Mouse (Mus musculus): ENCODE measurements around the gene Prcd. TPM values are rescaled to one million over a fixed set of nuclear protein-coding genes. Genes with fewer than 3 reads are reported as not detected.

Prcd gene
- polyA plus RNA-seq, 1 experiment from 2014 or later, result 1.6 TPM

Other genes starting within 250 kb of the Prcd start
- gene Rnf157, start 240.5 kb upstream of the Prcd start, polyA plus RNA-seq (2015; fragmentation: Nextera tagmentation; extraction: Ambion mirVana), result 5.2 TPM in 2 replicates
- gene Ubald2, start 219.4 kb upstream of the Prcd start, polyA plus RNA-seq (2015; fragmentation: Nextera tagmentation; extraction: Ambion mirVana), result 30.2 and 34.8 TPM in 2 replicates
- gene Qrich2, start 187.3 kb upstream of the Prcd start, polyA plus RNA-seq (2015; fragmentation: Nextera tagmentation; extraction: Ambion mirVana), result 0.20 and 0.53 TPM in 2 replicates
- 190 and 195 TPM in 2 replicates for gene Prpsap1, start 159.3 kb upstream of the Prcd start, polyA plus RNA-seq (2015; fragmentation: Nextera tagmentation; extraction: Ambion mirVana)
- gene Sphk1, start 122.6 kb upstream of the Prcd start, polyA plus RNA-seq (2015; fragmentation: Nextera tagmentation; extraction: Ambion mirVana), result 12.4 and 15.3 TPM in 2 replicates
- 4.8 and 5.1 TPM in 2 replicates for gene Ube2o, start 72.1 kb upstream of the Prcd start, polyA plus RNA-seq (2015; fragmentation: Nextera tagmentation; extraction: Ambion mirVana)
- gene Aanat, start 67.1 kb upstream of the Prcd start, polyA plus RNA-seq (2015; fragmentation: Nextera tagmentation; extraction: Ambion mirVana), result not detected in 2 replicates
- 8.2 and 9.3 TPM in 2 replicates for gene Rhbdf2, start 26.5 kb upstream of the Prcd start, polyA plus RNA-seq (2015; fragmentation: Nextera tagmentation; extraction: Ambion mirVana)
- gene Cygb, start 779 bp downstream of the Prcd start, polyA plus RNA-seq (2015; fragmentation: Nextera tagmentation; extraction: Ambion mirVana), result 19.6 and 24.8 TPM in 2 replicates
- not detected in 2 replicates for gene St6galnac1, start 122.0 kb downstream of the Prcd start, polyA plus RNA-seq (2015; fragmentation: Nextera tagmentation; extraction: Ambion mirVana)
- gene Mxra7, start 174.5 kb downstream of the Prcd start, polyA plus RNA-seq (2015; fragmentation: Nextera tagmentation; extraction: Ambion mirVana), result 12.1 and 15.7 TPM in 2 replicates
- 51.9 and 58.9 TPM in 2 replicates for gene Mettl23, start 189.7 kb downstream of the Prcd start, polyA plus RNA-seq (2015; fragmentation: Nextera tagmentation; extraction: Ambion mirVana)
- 68.8 and 69.1 TPM in 2 replicates for gene Jmjd6, start 189.9 kb downstream of the Prcd start, polyA plus RNA-seq (2015; fragmentation: Nextera tagmentation; extraction: Ambion mirVana)
- 33.3 and 43.7 TPM in 2 replicates for gene Mfsd11, start 198.9 kb downstream of the Prcd start, polyA plus RNA-seq (2015; fragmentation: Nextera tagmentation; extraction: Ambion mirVana)
- gene Srsf2, start 199.6 kb downstream of the Prcd start, polyA plus RNA-seq (2015; fragmentation: Nextera tagmentation; extraction: Ambion mirVana), result 528 and 578 TPM in 2 replicates

Data from stomach, embryonic 16.5 days (tissue).